Mouse (Mus musculus): ENCODE measurements at regions not wholly inside any gene's neighbourhood (a gene's known extent, or its start where the extent isn't known, plus 50 kb on each side); places are given as distances from the start of the nearest gene placed in this dataset.

GRCm38 (mm10) chr12:26646141-26646540, 177.1 kb downstream of the Cmpk2 start:
- in situ Hi-C loops (cut with MboI, MseI): no loop called here

- in situ Hi-C loops (cut with MboI, MseI): no loop called here
Observed at GRCm38 (mm10) chr12:26635665-26636241, 166.7 kb downstream of the Cmpk2 start.

- in situ Hi-C loops (cut with MboI, MseI): no loop called here
Observed at GRCm38 (mm10) chr12:26635253-26635652, 166.2 kb downstream of the Cmpk2 start.

DNA sequence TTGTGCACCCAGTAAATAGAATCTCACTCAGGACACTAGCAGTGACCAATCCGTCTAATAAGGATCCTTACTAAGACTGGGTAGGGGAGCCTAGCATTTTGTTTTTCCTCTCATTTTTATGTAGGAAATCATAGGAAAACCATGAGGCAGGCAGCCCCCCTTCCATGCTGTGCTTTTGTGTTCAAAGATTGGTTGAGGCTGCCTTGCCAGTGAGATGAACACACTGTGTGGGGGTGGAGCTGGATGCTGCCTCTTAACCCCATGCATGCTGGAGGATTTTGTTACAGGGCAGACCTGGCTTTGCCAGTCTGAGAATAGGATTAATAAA, 162.8 kb downstream of the Cmpk2 start:
- in situ Hi-C loops (cut with MboI, MseI): no loop called here

DNA sequence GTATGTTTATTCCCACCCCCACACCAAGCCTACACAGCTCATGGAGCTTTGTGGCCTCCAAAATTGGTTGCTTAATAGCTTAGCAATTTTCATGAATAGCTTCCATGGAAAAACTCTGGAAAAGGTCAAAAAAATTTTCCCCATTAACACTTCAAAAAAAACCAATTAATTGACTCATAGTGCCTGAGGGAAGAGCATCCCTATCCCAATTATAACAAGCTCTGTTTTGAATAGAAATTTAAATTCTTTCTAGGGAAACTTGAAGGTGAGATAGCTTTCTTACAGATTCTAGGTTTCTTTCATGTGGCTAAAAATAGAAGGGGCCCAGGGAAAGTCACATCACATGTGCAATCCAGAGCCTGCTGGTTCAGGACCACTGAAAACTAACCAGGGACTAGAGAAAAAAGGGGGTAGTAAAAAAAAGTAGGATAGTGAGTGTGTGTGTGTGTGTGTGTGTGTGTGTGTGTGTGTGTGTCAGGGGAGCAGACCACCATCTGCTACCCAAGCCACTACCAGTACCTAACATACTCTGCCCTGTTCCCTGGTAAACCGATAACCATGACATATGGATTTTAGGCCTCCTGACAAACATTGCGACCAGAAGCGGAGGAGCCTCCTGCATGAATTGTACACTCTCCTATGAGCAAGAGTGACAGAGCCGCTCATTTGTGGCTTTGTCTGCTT, 162.2 kb downstream of the Cmpk2 start:
- in situ Hi-C loops (cut with MboI, MseI): no loop called here

- in situ Hi-C loops (cut with MboI, MseI): no loop called here
Observed at GRCm38 (mm10) chr12:26621135-26621932, 152.3 kb downstream of the Cmpk2 start.

- in situ Hi-C loops (cut with MboI, MseI): no loop called here
Observed at GRCm38 (mm10) chr12:26620501-26621134, 151.6 kb downstream of the Cmpk2 start.

DNA sequence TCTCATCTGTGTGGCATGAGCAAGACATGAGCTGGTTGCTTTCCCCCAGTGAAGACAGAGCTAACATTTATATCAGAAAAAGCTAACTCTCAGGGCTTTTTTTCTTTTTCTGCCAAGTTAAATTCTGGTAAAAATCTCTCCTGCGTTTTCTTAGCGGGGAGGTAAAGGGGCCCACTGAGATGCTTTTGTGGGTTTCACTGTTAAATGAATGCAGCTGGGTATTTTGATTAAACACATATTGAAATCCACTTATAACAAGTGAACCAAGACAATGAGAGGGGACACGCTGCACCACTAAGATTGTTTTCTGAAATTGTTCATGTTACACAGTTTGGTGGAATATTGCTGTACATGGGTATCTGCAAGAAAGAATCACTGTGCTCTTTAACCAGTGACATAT, 149.0 kb downstream of the Cmpk2 start:
- in situ Hi-C loops (cut with MboI, MseI): no loop called here

DNA sequence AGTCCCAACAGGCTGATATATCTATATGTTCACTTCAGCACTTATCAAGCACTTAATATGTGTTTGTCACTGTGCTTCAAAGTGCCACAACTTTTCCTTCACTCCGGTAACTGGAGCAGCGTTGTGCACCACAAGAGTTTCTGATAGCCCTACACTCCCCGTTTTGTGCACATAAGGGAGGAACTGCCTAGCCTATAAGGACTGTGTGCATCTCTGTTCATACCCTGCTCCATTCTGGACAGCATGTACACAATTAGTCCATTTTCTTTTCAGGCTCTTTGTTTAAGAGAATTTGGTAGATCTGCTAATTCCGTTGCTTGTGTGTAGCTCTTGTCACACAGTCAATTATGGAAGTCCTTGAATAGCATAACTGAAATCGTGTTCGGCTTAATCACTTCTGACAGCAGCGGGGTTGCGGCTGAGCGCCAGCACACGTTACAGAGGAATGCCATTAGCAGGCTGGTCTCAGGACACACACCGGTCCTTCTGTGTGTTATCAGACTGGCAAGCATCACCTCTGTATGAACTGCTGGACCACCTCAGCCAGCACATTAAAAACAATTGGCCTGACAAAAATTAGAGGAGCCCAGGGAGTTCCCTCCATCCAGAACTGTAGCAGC, 144.2 kb downstream of the Cmpk2 start:
- in situ Hi-C loops (cut with MboI, MseI): no loop called here

DNA sequence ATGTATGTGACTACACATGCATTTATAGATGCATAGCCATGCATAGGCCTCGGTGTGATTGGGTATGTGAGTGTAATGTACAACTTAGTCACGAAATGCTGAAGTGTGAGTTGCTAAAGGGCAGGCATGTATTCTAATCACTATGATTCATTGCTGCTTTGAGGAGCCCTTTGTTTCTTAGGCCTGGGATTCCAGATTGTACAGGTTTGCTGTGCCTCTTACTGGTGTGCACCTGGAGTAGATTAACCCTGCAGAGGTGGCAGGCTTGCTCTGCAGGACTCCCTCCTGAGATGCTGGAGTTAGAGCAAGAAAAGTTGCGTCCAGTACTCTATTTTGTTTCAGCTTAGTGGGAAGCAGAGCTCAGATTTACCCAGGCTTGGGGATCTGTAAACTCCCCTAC, 141.1 kb downstream of the Cmpk2 start:
- in situ Hi-C loops (cut with MboI, MseI): no loop called here

GRCm38 (mm10) chr12:26598501-26598900, 129.5 kb downstream of the Cmpk2 start:
- in situ Hi-C loops (cut with MboI, MseI): no loop called here

- in situ Hi-C loops (cut with MboI, MseI): no loop called here
Observed at GRCm38 (mm10) chr12:26592125-26592524, 123.1 kb downstream of the Cmpk2 start.

DNA sequence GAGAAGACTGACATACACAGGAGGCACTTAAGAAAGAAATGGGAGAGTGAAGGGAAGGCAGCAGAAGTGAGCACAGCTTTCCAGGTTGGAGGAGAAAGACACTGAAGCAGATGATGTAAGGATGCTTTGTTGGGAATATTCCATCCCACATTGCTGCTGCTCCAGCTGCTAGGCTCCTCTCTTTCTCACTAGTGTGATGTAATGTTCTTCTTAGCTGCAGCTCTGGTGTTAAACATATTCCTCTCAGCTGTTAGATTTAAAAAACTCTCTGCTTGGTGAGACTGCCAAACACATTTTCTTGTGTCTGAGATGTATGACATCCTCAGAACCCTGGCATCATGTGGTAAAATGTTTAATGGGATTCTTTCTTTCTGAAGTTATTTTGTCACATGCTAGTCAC, 120.1 kb downstream of the Cmpk2 start:
- in situ Hi-C loops (cut with MboI, MseI): no loop called here

GRCm38 (mm10) chr12:26577438-26577837, 108.4 kb downstream of the Cmpk2 start:
- in situ Hi-C loops (cut with MboI, MseI): no loop called here

DNA sequence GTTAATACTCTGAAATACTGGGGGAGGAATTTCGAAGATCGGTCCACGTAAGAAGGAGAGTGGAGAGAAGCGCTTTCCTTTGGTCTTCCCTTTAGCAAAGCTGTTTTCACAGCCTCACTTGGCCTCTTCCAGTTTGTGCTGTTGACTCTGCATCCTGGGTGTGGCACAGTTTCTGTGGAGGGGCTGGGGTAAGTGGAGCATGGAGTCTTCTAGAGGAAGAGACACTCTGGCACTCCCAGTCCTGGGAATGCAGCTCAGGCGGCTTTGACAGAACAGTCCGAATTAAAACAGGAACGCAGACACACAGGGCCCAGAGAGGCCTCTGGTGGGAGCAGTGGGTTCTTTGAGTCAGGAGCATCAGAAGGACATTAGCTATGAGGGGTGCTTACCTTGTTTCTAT, 102.6 kb downstream of the Cmpk2 start:
- in situ Hi-C loops (cut with MboI, MseI): no loop called here

DNA sequence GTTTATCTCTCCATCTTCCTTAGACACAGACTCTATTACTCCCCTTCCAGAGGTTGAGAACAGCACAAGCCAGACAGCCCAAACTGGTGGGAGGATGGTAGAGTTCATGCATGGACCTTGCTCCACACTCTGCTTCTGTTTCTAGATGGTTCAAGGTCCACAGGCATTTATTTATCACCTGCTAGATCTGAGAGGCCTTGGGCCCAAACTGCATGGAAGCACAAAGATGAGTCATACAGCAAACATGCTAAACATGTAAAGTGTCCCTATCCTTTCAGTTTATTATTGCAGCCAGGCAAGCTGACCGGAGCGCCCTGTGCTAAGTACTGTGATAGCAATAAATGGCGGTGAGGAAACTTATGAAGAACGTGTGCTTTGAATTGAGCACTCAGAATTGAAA, 98.4 kb downstream of the Cmpk2 start:
- in situ Hi-C loops (cut with MboI, MseI): no loop called here

DNA sequence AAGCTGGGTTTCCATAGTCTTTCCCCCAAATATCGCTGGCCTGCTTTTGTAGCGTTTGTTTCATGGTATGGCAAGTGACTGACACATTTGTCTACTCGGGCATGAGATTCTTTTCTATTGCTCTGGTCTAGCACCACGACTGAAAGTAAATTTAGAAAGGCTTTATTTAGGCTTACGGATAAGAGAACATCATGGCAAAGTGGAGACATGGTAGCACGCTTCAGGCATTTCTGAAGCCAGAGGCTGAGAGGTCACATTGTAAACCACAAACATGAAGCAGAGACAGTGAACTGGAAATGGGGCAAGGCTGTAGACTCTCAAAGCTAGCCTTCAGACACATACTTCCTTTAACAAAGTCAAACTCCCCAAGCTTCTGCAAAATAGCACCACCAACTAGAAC, 93.9 kb downstream of the Cmpk2 start:
- in situ Hi-C loops (cut with MboI, MseI): no loop called here

DNA sequence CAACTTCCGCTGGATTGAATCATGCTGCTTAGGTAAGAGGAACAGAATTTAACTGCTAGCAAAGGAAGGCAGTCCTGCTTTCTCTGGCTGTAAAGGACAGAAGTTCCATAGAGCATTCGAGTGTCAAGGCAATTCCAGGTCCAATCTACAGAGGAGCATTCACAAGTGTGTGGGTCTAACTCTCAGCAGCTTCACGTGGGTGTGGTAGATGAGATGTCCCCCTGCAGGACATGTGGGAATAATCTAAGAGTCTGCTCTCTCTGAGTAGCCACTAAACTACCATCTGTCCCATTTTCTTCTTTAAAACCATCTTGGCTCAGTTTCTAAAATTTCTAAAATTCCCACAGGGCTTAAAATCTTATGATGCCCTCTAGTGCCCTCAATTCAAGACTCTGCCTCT, 90.6 kb downstream of the Cmpk2 start:
- in situ Hi-C loops (cut with MboI, MseI): no loop called here

DNA sequence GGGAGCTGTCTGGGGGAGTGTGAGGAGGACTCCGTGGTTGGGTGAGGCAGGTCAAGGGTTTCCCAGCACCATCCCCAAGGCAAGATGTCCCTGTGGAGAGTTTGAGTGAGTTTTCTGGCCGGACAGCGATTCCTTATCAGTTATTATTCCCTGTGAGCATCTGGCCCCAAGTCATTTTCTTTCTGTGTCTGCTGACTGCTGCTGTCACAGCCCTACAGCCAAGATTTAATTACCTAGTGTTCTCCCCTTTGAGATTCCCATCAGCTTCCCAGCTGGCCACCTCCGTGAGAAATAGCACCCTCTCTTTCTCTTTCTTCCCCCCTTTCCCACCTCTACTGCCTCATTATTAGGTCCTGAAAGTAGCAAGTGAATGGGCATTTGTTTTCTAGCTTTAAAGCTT, 88.4 kb downstream of the Cmpk2 start:
- in situ Hi-C loops (cut with MboI, MseI): no loop called here

- in situ Hi-C loops (cut with MboI, MseI): no loop called here
Observed at GRCm38 (mm10) chr12:26551168-26551926, 82.3 kb downstream of the Cmpk2 start.

GRCm38 (mm10) chr12:26547466-26547865, 78.5 kb downstream of the Cmpk2 start:
- in situ Hi-C loops (cut with MboI, MseI): no loop called here

Measured in regulatory T cell (primary cell).